8 mouse cellular contexts compared by ENCODE assay signal in genomic region chr16:22857431-22858113, GRCm38 (mm10). TPM values are rescaled to one million over a fixed set of nuclear protein-coding genes. Genes with fewer than 3 reads are reported as not detected.
DNase-seq lines count a peak whose midpoint lies in the region; ATAC-seq lines count a peak whose summit lies in the region.

TSS of gene Tbccd1 (minus strand) at chr16:22857669.
TSS of gene Dnajb11 (plus strand) at chr16:22857845.

- peak; percentile 99 for ATAC-seq in hindbrain, embryonic 15.5 days (ENCODE audit: low FRiP score, low read depth)

- WGBS in hindbrain, embryonic 15.5 days: under 1% methylated on average over 62 of the region's 62 CpGs

- peak within 1 kb of the TSS; percentile 82 for H3K9ac ChIP-seq in hindbrain, embryonic 15.5 days

- no peaks in the 10 kb centered on the region for H3K9me3 ChIP-seq in hindbrain, embryonic 15.5 days

- H3K4me3 ChIP-seq in hindbrain, embryonic 15.5 days: peak within 1 kb of the TSS; percentile 89

- peak within 1 kb of the TSS; percentile 77 for H3K27ac ChIP-seq in hindbrain, embryonic 15.5 days (replicated peaks)

- H3K4me2 ChIP-seq in hindbrain, embryonic 15.5 days: peak within 1 kb of the TSS; percentile 83

- no peaks in the 10 kb centered on the region for H3K27me3 ChIP-seq in hindbrain, embryonic 15.5 days

- H3K36me3 ChIP-seq in hindbrain, embryonic 15.5 days: peaks cover 8% of the 10 kb centered on the region; the same call in 1 of the 2 replicates

- H3K4me1 ChIP-seq in hindbrain, embryonic 15.5 days (replicated peaks): peaks cover 20% of the 10 kb centered on the region

- DNase-seq in T-cell, adult 2 months (ENCODE audit: low spot score): peak; percentile 99
- DNase-seq in cerebellum, postnatal 36 days: peak; percentile 99
- peak; percentile 100 for DNase-seq in frontal cortex, postnatal 36 days (ENCODE audit: low spot score in 2 of 2)
- DNase-seq in left cerebral cortex, adult 11 months (ENCODE audit: low spot score): peak; percentile 99
- DNase-seq in lung, postnatal 4 days: peak; percentile 98 to 99
- peak; percentile 98 for DNase-seq in retina, postnatal 7 days (ENCODE audit: low read depth, low spot score)
- DNase-seq in urinary bladder, adult 2 months (ENCODE audit: low spot score): peak; percentile 97

RNA-seq across cellular contexts. Expression of gene Tbccd1, which starts in this region (rescaled TPM):
- polyA plus RNA-seq in hindbrain, embryonic 15.5 days (2015; fragmentation: Nextera tagmentation; extraction: Ambion mirVana): 19.6 and 24.8 TPM in 2 replicates
- polyA plus RNA-seq in urinary bladder, adult 2 months (2012; rRNA removed): 19.8 and 23.6 TPM in 2 replicates

RNA-seq across cellular contexts. Expression of gene Dnajb11, which starts in this region (rescaled TPM):
- 100 and 103 TPM in 2 replicates for polyA plus RNA-seq in hindbrain, embryonic 15.5 days (2015; fragmentation: Nextera tagmentation; extraction: Ambion mirVana)
- 43.5 and 45.6 TPM in 2 replicates for polyA plus RNA-seq in urinary bladder, adult 2 months (2012; rRNA removed)

Comparison
In these comparisons a context has a peak if more than half of its experiments do, and no peak if none do; other contexts are left out.
1. Peak in every context shown above with its lines: DNase-seq, ATAC-seq, H3K4me3 ChIP-seq and H3K27ac ChIP-seq.